Mouse (Mus musculus) liver, postnatal 0 days (tissue): ENCODE results near the gene Akirin2.

Source experiments
- CTCF ChIP-seq: sonication (generic); IDR thresholded peaks from 2 replicates; pipeline ENCODE4 v1.5.1; 2016; ENCODE audit warnings: antibody characterized with exemption, low read depth
- EP300 ChIP-seq: IDR thresholded peaks from 2 replicates; pipeline ENCODE4 v1.6.1; 2016; ENCODE audit warnings: antibody characterized with exemption, low read depth, mild to moderate bottlenecking

GRCm38 (mm10) chr4:34579215-34579614 is 28.5 kb downstream of the Akirin2 start:
- TF ChIP-seq CTCF (no peak), EP300 (no peak)
